Mouse (Mus musculus): ENCODE data around the gene Gm20662. TPM values are rescaled to one million over a fixed set of nuclear protein-coding genes. Genes with fewer than 3 reads are reported as not detected.

Gm20662 gene
- total RNA-seq, 2 experiments from 2014 or later, result not detected

GRCm38 (mm10) chr9:108053665-108054225 is 57.6 kb downstream of the Gm20662 start:
- peak; percentile 16 for DNase-seq

GRCm38 (mm10) chr9:108054331-108055040 is 58.3 kb downstream of the Gm20662 start:
- DNase-seq, result no peak

GRCm38 (mm10) chr9:108055061-108055460 is 58.9 kb downstream of the Gm20662 start:
- DNase-seq, result no peak

- no peak for DNase-seq
Observed at GRCm38 (mm10) chr9:108055661-108056237, 59.6 kb downstream of the Gm20662 start.

- DNase-seq, result peak; percentile 22
Observed at GRCm38 (mm10) chr9:108056361-108057261, 60.5 kb downstream of the Gm20662 start.

- peak; percentile 73 for DNase-seq
Observed at GRCm38 (mm10) chr9:108057262-108057562, 61.1 kb downstream of the Gm20662 start.

- DNase-seq, result no peak
Observed at GRCm38 (mm10) chr9:108058291-108058690, 62.1 kb downstream of the Gm20662 start.

GRCm38 (mm10) chr9:108062142-108062541 is 66.0 kb downstream of the Gm20662 start:
- DNase-seq, result no peak

- DNase-seq, result no peak
Observed at GRCm38 (mm10) chr9:108063361-108063760, 67.2 kb downstream of the Gm20662 start.

GRCm38 (mm10) chr9:108065491-108066011 is 69.4 kb downstream of the Gm20662 start:
- peak; percentile 70 for DNase-seq

GRCm38 (mm10) chr9:108067199-108067598 is 71.0 kb downstream of the Gm20662 start:
- no peak for DNase-seq

GRCm38 (mm10) chr9:108067900-108068299 is 71.8 kb downstream of the Gm20662 start:
- DNase-seq, result peak; percentile 69

GRCm38 (mm10) chr9:108069007-108069406 is 72.9 kb downstream of the Gm20662 start:
- DNase-seq, result no peak

GRCm38 (mm10) chr9:108069529-108069928 is 73.4 kb downstream of the Gm20662 start:
- no peak for DNase-seq

- DNase-seq, result no peak
Observed at GRCm38 (mm10) chr9:108071801-108072200, 75.7 kb downstream of the Gm20662 start.

- no peak for DNase-seq
Observed at GRCm38 (mm10) chr9:108072481-108072924, 76.4 kb downstream of the Gm20662 start.

GRCm38 (mm10) chr9:108073141-108073930 is 77.2 kb downstream of the Gm20662 start:
- DNase-seq, result peak; percentile 60

GRCm38 (mm10) chr9:108080168-108080567 is 84.0 kb downstream of the Gm20662 start, which contains the start of gene Mst1:
Mst1 (plus strand) TSS chr9:108080436.
- DNase-seq, result no peak

GRCm38 (mm10) chr9:108082549-108082948 is 86.4 kb downstream of the Gm20662 start:
- DNase-seq, result no peak

GRCm38 (mm10) chr9:108082988-108083431 is 86.9 kb downstream of the Gm20662 start, which contains the start of gene Rnf123:
Rnf123 (minus strand) TSS chr9:108083346.
- no peak for DNase-seq

- no peak for DNase-seq
Observed at GRCm38 (mm10) chr9:108083561-108083960, 87.4 kb downstream of the Gm20662 start.
